Mouse (Mus musculus): ENCODE data around the gene Thg1l. TPM values are rescaled to one million over a fixed set of nuclear protein-coding genes. Genes with fewer than 3 reads are reported as not detected.

The Thg1l gene
- polyA plus RNA-seq, 1 experiment from 2014 or later, result 15.9 TPM

GRCm38 (mm10) chr11:45921026-45921425 lies 34.3 kb downstream of the Thg1l start:
- no peaks in the 10 kb centered on the region for H3K9me3 ChIP-seq
- WGBS, result 54% methylated on average over 8 of the region's 8 CpGs
- peak overlapping the region; percentile 72 for H3K27ac ChIP-seq
- H3K4me3 ChIP-seq, result peak overlapping the region; percentile 26
- H3K27me3 ChIP-seq (ENCODE audit: poor library complexity, severe bottlenecking), result no peaks in the 10 kb centered on the region
- H3K4me1 ChIP-seq, result peaks cover 28% of the 10 kb centered on the region
- DNase-seq (ENCODE audit: extremely low spot score, low spot score), result no peak
- H3K36me3 ChIP-seq (replicated peaks), result no peaks in the 10 kb centered on the region

GRCm38 (mm10) chr11:45918836-45919235 lies 36.5 kb downstream of the Thg1l start:
- H3K27me3 ChIP-seq (ENCODE audit: poor library complexity, severe bottlenecking), result no peaks in the 10 kb centered on the region
- 87% methylated on average over 4 of the region's 4 CpGs for WGBS
- H3K9me3 ChIP-seq, result no peaks in the 10 kb centered on the region
- no peak overlapping the region for H3K4me3 ChIP-seq
- H3K36me3 ChIP-seq (replicated peaks), result no peaks in the 10 kb centered on the region
- H3K27ac ChIP-seq, result no peak overlapping the region
- no peak for DNase-seq (ENCODE audit: extremely low spot score, low spot score)
- peaks cover 19% of the 10 kb centered on the region for H3K4me1 ChIP-seq

- Histone ChIP-seq H3K36me3 (replicated peaks) (no peaks in the 10 kb centered on the region), H3K4me3 (no peak overlapping the region), H3K4me1 (peaks cover 19% of the 10 kb centered on the region), H3K27ac (no peak overlapping the region), H3K9me3 (no peaks in the 10 kb centered on the region), H3K27me3 (ENCODE audit: poor library complexity, severe bottlenecking) (no peaks in the 10 kb centered on the region)
- WGBS, result 93% methylated on average over 6 of the region's 6 CpGs
- no peak for DNase-seq (ENCODE audit: extremely low spot score, low spot score)
Observed at GRCm38 (mm10) chr11:45918018-45918417, 37.3 kb downstream of the Thg1l start.

- Histone ChIP-seq H3K4me3 (no peak overlapping the region), H3K9me3 (no peaks in the 10 kb centered on the region), H3K4me1 (peaks cover 6% of the 10 kb centered on the region), H3K36me3 (replicated peaks) (peaks cover 17% of the 10 kb centered on the region), H3K27me3 (ENCODE audit: poor library complexity, severe bottlenecking) (no peaks in the 10 kb centered on the region), H3K27ac (no peak overlapping the region)
- no peak for DNase-seq (ENCODE audit: extremely low spot score, low spot score)
- WGBS, result 85% methylated on average over 10 of the region's 10 CpGs
Observed at GRCm38 (mm10) chr11:45916196-45916595, 39.1 kb downstream of the Thg1l start.

- no peak for DNase-seq (ENCODE audit: extremely low spot score, low spot score)
- WGBS, result 92% methylated on average over 5 of the region's 5 CpGs
- peaks cover 66% of the 10 kb centered on the region for H3K36me3 ChIP-seq (replicated peaks)
- H3K27me3 ChIP-seq (ENCODE audit: poor library complexity, severe bottlenecking), result no peaks in the 10 kb centered on the region
- H3K4me1 ChIP-seq, result no peaks in the 10 kb centered on the region
- no peak overlapping the region for H3K4me3 ChIP-seq
- H3K27ac ChIP-seq, result no peak overlapping the region
- no peaks in the 10 kb centered on the region for H3K9me3 ChIP-seq
Observed at GRCm38 (mm10) chr11:45910701-45911100, 44.6 kb downstream of the Thg1l start.

- Histone ChIP-seq H3K4me1 (no peaks in the 10 kb centered on the region), H3K27me3 (ENCODE audit: poor library complexity, severe bottlenecking) (no peaks in the 10 kb centered on the region), H3K27ac (no peak overlapping the region), H3K36me3 (replicated peaks) (peaks cover 74% of the 10 kb centered on the region), H3K9me3 (no peaks in the 10 kb centered on the region), H3K4me3 (no peak overlapping the region)
- 95% methylated on average over 7 of the region's 7 CpGs for WGBS
- no peak for DNase-seq (ENCODE audit: extremely low spot score, low spot score)
Observed at GRCm38 (mm10) chr11:45908894-45909293, 46.4 kb downstream of the Thg1l start.

- Histone ChIP-seq H3K4me3 (no peak overlapping the region), H3K4me1 (no peaks in the 10 kb centered on the region), H3K27ac (no peak overlapping the region), H3K9me3 (no peaks in the 10 kb centered on the region), H3K36me3 (replicated peaks) (peaks cover 82% of the 10 kb centered on the region), H3K27me3 (ENCODE audit: poor library complexity, severe bottlenecking) (no peaks in the 10 kb centered on the region)
- WGBS, result 94% methylated on average over 7 of the region's 7 CpGs
- no peak for DNase-seq (ENCODE audit: extremely low spot score, low spot score)
Observed at GRCm38 (mm10) chr11:45908070-45908469, 47.2 kb downstream of the Thg1l start.

- Histone ChIP-seq H3K36me3 (replicated peaks) (peaks cover 84% of the 10 kb centered on the region), H3K4me1 (no peaks in the 10 kb centered on the region), H3K9me3 (no peaks in the 10 kb centered on the region), H3K27ac (no peak overlapping the region), H3K4me3 (no peak overlapping the region), H3K27me3 (ENCODE audit: poor library complexity, severe bottlenecking) (no peaks in the 10 kb centered on the region)
- 89% methylated on average over 5 of the region's 5 CpGs for WGBS
- DNase-seq (ENCODE audit: extremely low spot score, low spot score), result no peak
Observed at GRCm38 (mm10) chr11:45907301-45907700, 48.0 kb downstream of the Thg1l start.

- Histone ChIP-seq H3K27ac (no peak overlapping the region), H3K4me1 (no peaks in the 10 kb centered on the region), H3K4me3 (no peak overlapping the region), H3K27me3 (ENCODE audit: poor library complexity, severe bottlenecking) (no peaks in the 10 kb centered on the region), H3K36me3 (replicated peaks) (peaks cover 78% of the 10 kb centered on the region), H3K9me3 (no peaks in the 10 kb centered on the region)
- no peak for DNase-seq (ENCODE audit: extremely low spot score, low spot score)
- 89% methylated on average over 8 of the region's 8 CpGs for WGBS
Observed at GRCm38 (mm10) chr11:45906109-45906786, 49.0 kb downstream of the Thg1l start.

GRCm38 (mm10) chr11:45900233-45901015 lies 54.9 kb downstream of the Thg1l start:
- Histone ChIP-seq H3K36me3 (replicated peaks) (peaks cover 70% of the 10 kb centered on the region), H3K27me3 (ENCODE audit: poor library complexity, severe bottlenecking) (no peaks in the 10 kb centered on the region), H3K4me3 (no peak overlapping the region), H3K4me1 (no peaks in the 10 kb centered on the region), H3K27ac (no peak overlapping the region), H3K9me3 (no peaks in the 10 kb centered on the region)
- WGBS, result 89% methylated on average over 11 of the region's 11 CpGs
- no peak for DNase-seq (ENCODE audit: extremely low spot score, low spot score)

GRCm38 (mm10) chr11:45897392-45897791 lies 57.9 kb downstream of the Thg1l start:
- H3K9me3 ChIP-seq, result no peaks in the 10 kb centered on the region
- H3K27ac ChIP-seq, result no peak overlapping the region
- no peaks in the 10 kb centered on the region for H3K4me1 ChIP-seq
- H3K36me3 ChIP-seq (replicated peaks), result peaks cover 80% of the 10 kb centered on the region
- no peak overlapping the region for H3K4me3 ChIP-seq
- WGBS, result 89% methylated on average over 2 of the region's 2 CpGs
- DNase-seq (ENCODE audit: extremely low spot score, low spot score), result no peak
- H3K27me3 ChIP-seq (ENCODE audit: poor library complexity, severe bottlenecking), result no peaks in the 10 kb centered on the region

All from forebrain, embryonic 10.5 days (tissue).